Mouse (Mus musculus) intestine, postnatal 0 days (tissue): ENCODE results near the gene Vsir. TPM values are rescaled to one million over a fixed set of nuclear protein-coding genes. Genes with fewer than 3 reads are reported as not detected.

Experiments
- ATAC-seq: fragments of 200-750 bp; cut with Nextera tagmentation; 2 replicates; pipeline ENCODE4 v1.8.0; 2017; ENCODE audit warnings: mild to moderate bottlenecking, moderate TSS enrichment, moderate library complexity
- H3K27ac ChIP-seq: fragments of 300-500 bp; sonication (generic); 2 replicates; pipeline ENCODE4 v1.5.1; 2014; ENCODE audit warnings: mild to moderate bottlenecking, low read depth, low read length, moderate library complexity
- H3K27me3 ChIP-seq: fragments of 300-500 bp; sonication (generic); replicated peaks from 2 replicates; pipeline ENCODE4 v1.6.1; 2014; ENCODE audit warnings: low read length, mixed read lengths; ENCODE audit not compliant: control insufficient read depth, insufficient read depth
- H3K36me3 ChIP-seq: fragments of 300-500 bp; sonication (generic); 2 replicates; pipeline ENCODE4 v1.6.1; 2014; ENCODE audit warnings: mild to moderate bottlenecking, moderate library complexity; ENCODE audit not compliant: control insufficient read depth, insufficient read depth
- H3K4me1 ChIP-seq: fragments of 300-500 bp; sonication (generic); replicated peaks from 2 replicates; pipeline ENCODE4 v1.6.1; 2014; ENCODE audit warnings: antibody characterized with exemption, low read length, mixed read lengths; ENCODE audit not compliant: control insufficient read depth, insufficient read depth
- H3K4me2 ChIP-seq: fragments of 300-500 bp; sonication (generic); replicated peaks from 2 replicates; pipeline ENCODE4 v1.6.1; 2014; ENCODE audit warnings: low read depth, mild to moderate bottlenecking, moderate library complexity
- H3K4me3 ChIP-seq: fragments of 300-500 bp; sonication (generic); 2 replicates; pipeline ENCODE4 v1.5.1; 2014; ENCODE audit warnings: low read depth, low read length
- H3K9ac ChIP-seq: fragments of 300-500 bp; sonication (generic); 2 replicates; pipeline ENCODE4 v1.6.1; 2014; ENCODE audit warnings: mild to moderate bottlenecking, low read depth, low read length
- H3K9me3 ChIP-seq: fragments of 300-500 bp; sonication (generic); 2 replicates; pipeline ENCODE4 v1.6.1; 2016; ENCODE audit warnings: mixed run types; ENCODE audit not compliant: control insufficient read depth
- CTCF ChIP-seq: sonication (generic); IDR thresholded peaks from 2 replicates; pipeline ENCODE4 v1.5.1; 2016; ENCODE audit warnings: low read depth, mild to moderate bottlenecking, control low read depth, antibody characterized with exemption, moderate library complexity
- WGBS: fragments of 180-500 bp; shearing (Covaris S2); extraction: QIAGEN DNeasy Blood & Tissue Kit; methylation state at CpG from one replicate; pipeline ENCODE4 v1.1.7; 2014; 5-methylcytosine and 5-hydroxymethylcytosine counted together
- polyA plus RNA-seq: library from polyadenylated mRNA; unstranded; fragments of >200 nt; fragmentation: Nextera tagmentation; extraction: Ambion mirVana; gene quantifications from 2 replicates; pipeline ENCODE4 v1.2.1, GENCODE M21; 2015

The Vsir gene
- 9.7 and 11.5 TPM in 2 replicates for polyA plus RNA-seq

GRCm38 (mm10) chr10:60346701-60347405 lies at the start of gene Vsir:
Gene Vsir, plus strand, starts transcription at chr10:60346851.
- H3K27me3 ChIP-seq = no peaks in the 10 kb centered on the region
- peaks cover 22% of the 10 kb centered on the region for H3K4me1 ChIP-seq
- 1% methylated on average over 37 of the region's 37 CpGs for WGBS
- H3K9ac ChIP-seq = peak within 1 kb of the TSS; percentile 56
- peak; percentile 87 for TF ChIP-seq CTCF
- H3K27ac ChIP-seq = peak within 1 kb of the TSS; percentile 68; the same call in 1 of the 2 replicates
- no peaks in the 10 kb centered on the region for H3K36me3 ChIP-seq
- peak within 1 kb of the TSS; percentile 79 for H3K4me2 ChIP-seq
- peak; percentile 72 for ATAC-seq
- H3K9me3 ChIP-seq = no peaks in the 10 kb centered on the region
- H3K4me3 ChIP-seq = peak within 1 kb of the TSS; percentile 51

- Histone ChIP-seq H3K4me2 (no peak overlapping the region), H3K27ac (no peak overlapping the region), H3K9me3 (no peaks in the 10 kb centered on the region), H3K4me1 (no peaks in the 10 kb centered on the region), H3K4me3 (no peak overlapping the region), H3K36me3 (peaks cover 77% of the 10 kb centered on the region), H3K27me3 (no peaks in the 10 kb centered on the region), H3K9ac (no peak overlapping the region)
- ATAC-seq = no peak
- WGBS = 97% methylated on average over 12 of the region's 12 CpGs
- TF ChIP-seq CTCF = no peak
Measured at GRCm38 (mm10) chr10:60299636-60300035, 47.0 kb upstream of the Vsir start.

- Histone ChIP-seq H3K9ac (no peak overlapping the region), H3K9me3 (no peaks in the 10 kb centered on the region), H3K27ac (no peak overlapping the region), H3K4me3 (no peak overlapping the region), H3K4me1 (no peaks in the 10 kb centered on the region), H3K27me3 (no peaks in the 10 kb centered on the region), H3K36me3 (peaks cover 45% of the 10 kb centered on the region), H3K4me2 (no peak overlapping the region)
- no peak for TF ChIP-seq CTCF
- WGBS = 83% methylated on average over 17 of the region's 17 CpGs
- ATAC-seq = no peak
Measured at GRCm38 (mm10) chr10:60303419-60303818, 43.2 kb upstream of the Vsir start.

GRCm38 (mm10) chr10:60304854-60305628 lies 41.6 kb upstream of the Vsir start:
- TF ChIP-seq CTCF = peak; percentile 96
- 61% methylated on average over 15 of the region's 15 CpGs for WGBS
- H3K9ac ChIP-seq = no peak overlapping the region
- H3K36me3 ChIP-seq = peaks cover 28% of the 10 kb centered on the region
- no peak overlapping the region for H3K4me2 ChIP-seq
- H3K27ac ChIP-seq = no peak overlapping the region
- H3K4me1 ChIP-seq = no peaks in the 10 kb centered on the region
- no peak overlapping the region for H3K4me3 ChIP-seq
- no peaks in the 10 kb centered on the region for H3K27me3 ChIP-seq
- no peaks in the 10 kb centered on the region for H3K9me3 ChIP-seq
- ATAC-seq = peak; percentile 64; the same call in 1 of the 2 replicates

GRCm38 (mm10) chr10:60310629-60311028 lies 36.0 kb upstream of the Vsir start:
- Histone ChIP-seq H3K27ac (no peak overlapping the region), H3K9me3 (no peaks in the 10 kb centered on the region), H3K4me1 (no peaks in the 10 kb centered on the region), H3K36me3 (no peaks in the 10 kb centered on the region), H3K4me3 (no peak overlapping the region), H3K4me2 (no peak overlapping the region), H3K27me3 (no peaks in the 10 kb centered on the region), H3K9ac (no peak overlapping the region)
- no peak for TF ChIP-seq CTCF
- no peak for ATAC-seq
- 88% methylated on average over 13 of the region's 13 CpGs for WGBS

GRCm38 (mm10) chr10:60313606-60314005 lies 33.0 kb upstream of the Vsir start:
- H3K4me1 ChIP-seq = no peaks in the 10 kb centered on the region
- WGBS = 86% methylated on average over 5 of the region's 5 CpGs
- no peak overlapping the region for H3K4me3 ChIP-seq
- H3K4me2 ChIP-seq = no peak overlapping the region
- H3K9me3 ChIP-seq = no peaks in the 10 kb centered on the region
- H3K27me3 ChIP-seq = no peaks in the 10 kb centered on the region
- no peak for TF ChIP-seq CTCF
- no peaks in the 10 kb centered on the region for H3K36me3 ChIP-seq
- H3K27ac ChIP-seq = no peak overlapping the region
- no peak for ATAC-seq
- no peak overlapping the region for H3K9ac ChIP-seq
